Mouse (Mus musculus): ENCODE measurements around the gene Myocos.
"Not testable (repeated sequence)": the region's sequence is repeated elsewhere in the genome, so short reads cannot be mapped to it uniquely, and the experiment has no call there.

GRCm38 (mm10) chr1:162627821-162628220 is 30.2 kb downstream of the Myocos start:
- not testable (repeated sequence) for TF ChIP-seq CTCF (IDR thresholded peaks at IDR 0.05; ENCODE audit: low read depth); EP300 (optimal IDR thresholded peaks at IDR 0.05)

All from stomach, postnatal 0 days (tissue).